In genomic region chr8:84454532-84454931, GRCm38 (mm10) we compare ENCODE assay signal across 9 mouse cellular contexts.
DNase-seq lines count a peak whose midpoint lies in the region; ATAC-seq lines count a peak whose summit lies in the region.
"Had no signal": no experiment of that assay in that cellular context is flagged by ENCODE, and none has a peak within 500 bp of the region (broad histone marks: within the 10 kb centered on the region; RNA-seq: fewer than 3 reads in every experiment).

No protein-coding gene starts in this region.

- peak; percentile 81 for ATAC-seq in megakaryocyte-erythroid progenitor cell, adult 5-6 weeks (replicated peaks; ENCODE audit: low FRiP score, low TSS enrichment, poor library complexity, severe bottlenecking)
- ATAC-seq in monocyte, adult 5-6 weeks (replicated peaks; ENCODE audit: insufficient number of reproducible peaks, low FRiP score, low TSS enrichment, poor library complexity, severe bottlenecking) = no peak

- H3K27me3 ChIP-seq in embryonic facial prominence, embryonic 10.5 days (replicated peaks; ENCODE audit: low read depth, poor library complexity, severe bottlenecking) = no peaks in the 10 kb centered on the region
- H3K27me3 ChIP-seq: embryonic facial prominence, embryonic 15.5 days had no signal

- no peak overlapping the region for H3K27ac ChIP-seq in embryonic facial prominence, embryonic 10.5 days (replicated peaks)
- H3K27ac ChIP-seq: embryonic facial prominence, embryonic 15.5 days had no signal

- H3K4me3 ChIP-seq in embryonic facial prominence, embryonic 10.5 days = no peak overlapping the region
- H3K4me3 ChIP-seq: embryonic facial prominence, embryonic 15.5 days had no signal

- H3K4me1 ChIP-seq in embryonic facial prominence, embryonic 10.5 days = peaks cover 3% of the 10 kb centered on the region; the same call in 1 of the 2 replicates
- H3K4me1 ChIP-seq: embryonic facial prominence, embryonic 15.5 days had no signal

- H3K9me3 ChIP-seq in embryonic facial prominence, embryonic 10.5 days = no peaks in the 10 kb centered on the region
- H3K9me3 ChIP-seq: embryonic facial prominence, embryonic 15.5 days had no signal

- H3K36me3 ChIP-seq in embryonic facial prominence, embryonic 10.5 days (replicated peaks) = no peaks in the 10 kb centered on the region
- H3K36me3 ChIP-seq: embryonic facial prominence, embryonic 15.5 days had no signal

- peak; percentile 36 to 45 for DNase-seq in layer of hippocampus, postnatal 10 days (ENCODE audit: low spot score in 2 of 2)
- no peak for DNase-seq in layer of hippocampus, postnatal 36 days
- DNase-seq in R1 (ENCODE audit: low read depth, low spot score) = peak; percentile 68
- DNase-seq in embryonic facial prominence, embryonic 10.5 days (ENCODE audit: low spot score) = peak; percentile 89
- DNase-seq in kidney, adult 9 months = peak; percentile 38
- DNase-seq in right cerebral cortex, adult 18-20 months = no peak

- 33% methylated on average over 6 of the region's 6 CpGs for WGBS in embryonic facial prominence, embryonic 10.5 days

Comparison
In these comparisons a context has a peak if more than half of its experiments do, and no peak if none do; other contexts are left out.
1. DNase-seq: peak in layer of hippocampus, postnatal 10 days (2 of 2), R1 (single experiment), embryonic facial prominence, embryonic 10.5 days (single experiment) and kidney, adult 9 months (single experiment); none in layer of hippocampus, postnatal 36 days (0 of 2) and right cerebral cortex, adult 18-20 months (single experiment).